Mouse (Mus musculus) stomach, embryonic 16.5 days (tissue): Measurements from ENCODE around the gene Pcsk4. TPM values are rescaled to one million over a fixed set of nuclear protein-coding genes. Genes with fewer than 3 reads are reported as not detected.

Experiments used
- ATAC-seq: fragments of 200-750 bp; cut with Nextera tagmentation; 2 replicates; pipeline ENCODE4 v1.8.0; 2017; ENCODE audit warnings: moderate number of reproducible peaks, moderate TSS enrichment; ENCODE audit not compliant: insufficient read depth, low FRiP score
- H3K27ac ChIP-seq: fragments of 300-500 bp; sonication (generic); 2 replicates; pipeline ENCODE4 v1.5.1; 2014; ENCODE audit warnings: low read length
- H3K27me3 ChIP-seq: fragments of 300-500 bp; sonication (generic); 2 replicates; pipeline ENCODE4 v1.6.1; 2014; ENCODE audit warnings: low read length, control low read depth, mixed read lengths; ENCODE audit not compliant: control insufficient read depth, insufficient read depth
- H3K36me3 ChIP-seq: fragments of 300-500 bp; sonication (generic); 2 replicates; pipeline ENCODE4 v1.6.1; 2014; ENCODE audit warnings: low read length; ENCODE audit not compliant: control insufficient read depth, insufficient read depth
- H3K4me1 ChIP-seq: fragments of 300-500 bp; sonication (generic); 2 replicates; pipeline ENCODE4 v1.6.1; 2014; ENCODE audit warnings: low read length, control low read depth, mixed read lengths; ENCODE audit not compliant: control insufficient read depth, insufficient read depth
- H3K4me2 ChIP-seq: fragments of 300-500 bp; sonication (generic); 2 replicates; pipeline ENCODE4 v1.6.1; 2014; ENCODE audit warnings: low read depth, low read length, mixed read lengths
- H3K4me3 ChIP-seq: fragments of 300-500 bp; sonication (generic); replicated peaks from 2 replicates; pipeline ENCODE4 v1.5.1; 2014; ENCODE audit warnings: mild to moderate bottlenecking, low read length
- H3K9ac ChIP-seq: fragments of 300-500 bp; sonication (generic); 2 replicates; pipeline ENCODE4 v1.6.1; 2014; ENCODE audit warnings: low read length
- H3K9me3 ChIP-seq: fragments of 300-500 bp; sonication (generic); replicated peaks from 2 replicates; pipeline ENCODE4 v1.6.1; 2016; ENCODE audit warnings: low read length, control low read depth; ENCODE audit not compliant: control insufficient read depth
- WGBS: fragments of 180-500 bp; shearing (Covaris S2); extraction: QIAGEN DNeasy Blood & Tissue Kit; methylation state at CpG from one replicate; pipeline ENCODE4 v1.1.7; 2014; 5-methylcytosine and 5-hydroxymethylcytosine counted together
- polyA plus RNA-seq: library from polyadenylated mRNA; unstranded; fragments of >200 nt; fragmentation: Nextera tagmentation; extraction: Ambion mirVana; gene quantifications from 2 replicates; pipeline ENCODE4 v1.2.1, GENCODE M21; 2015

Gene Pcsk4
- polyA plus RNA-seq, 1 experiment from 2014 or later, result 3.7 TPM

DNA sequence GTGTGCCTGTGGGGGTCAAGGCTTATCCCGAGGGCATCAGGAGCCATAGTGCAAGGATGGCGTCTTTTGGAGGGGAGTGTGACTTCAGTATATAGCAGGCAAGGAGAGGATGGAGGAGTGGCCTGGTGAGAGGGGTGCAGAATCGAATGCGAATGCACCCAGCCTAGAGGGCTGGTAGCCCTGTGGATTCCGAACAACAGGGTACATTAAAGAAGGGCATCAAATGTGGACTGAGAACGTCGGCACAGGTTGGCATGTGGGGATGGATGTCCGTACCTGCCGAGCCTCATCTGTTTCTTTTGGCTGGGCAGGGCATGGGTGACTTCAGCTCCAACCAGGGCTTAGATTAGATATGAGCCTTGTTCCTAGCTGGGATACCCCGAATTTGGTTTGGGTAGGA, 29.5 kb downstream of the Pcsk4 start:
- ATAC-seq, result no peak
- H3K27ac ChIP-seq, result no peak overlapping the region
- H3K9ac ChIP-seq, result no peak overlapping the region
- 54% methylated on average over 10 of the region's 10 CpGs for WGBS
- no peaks in the 10 kb centered on the region for H3K9me3 ChIP-seq
- no peak overlapping the region for H3K4me2 ChIP-seq
- H3K4me1 ChIP-seq, result peaks cover 8% of the 10 kb centered on the region
- no peak overlapping the region for H3K4me3 ChIP-seq
- H3K27me3 ChIP-seq, result peaks cover 50% of the 10 kb centered on the region
- no peaks in the 10 kb centered on the region for H3K36me3 ChIP-seq

DNA sequence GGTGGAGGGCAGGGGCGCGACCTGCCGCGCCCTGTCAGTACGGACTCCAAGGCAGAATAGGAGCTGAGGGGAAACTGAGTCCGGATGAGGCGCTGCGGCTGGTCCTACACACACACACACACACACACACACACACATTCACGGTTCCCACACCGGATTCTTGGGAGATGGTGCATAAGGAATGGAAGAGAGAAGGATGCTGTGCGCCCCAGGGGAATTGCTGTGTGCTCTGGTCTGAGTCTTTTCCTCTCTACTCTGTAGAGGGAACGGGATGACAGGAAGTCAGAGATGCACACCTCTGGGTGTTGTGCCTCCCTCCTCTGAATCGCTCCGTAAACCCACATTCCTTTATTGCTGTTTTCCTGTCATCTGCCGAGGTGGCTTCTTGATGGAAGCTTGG, 30.0 kb downstream of the Pcsk4 start:
- peaks cover 8% of the 10 kb centered on the region for H3K4me1 ChIP-seq
- H3K27me3 ChIP-seq, result peaks cover 45% of the 10 kb centered on the region
- H3K9ac ChIP-seq, result no peak overlapping the region
- H3K9me3 ChIP-seq, result no peaks in the 10 kb centered on the region
- WGBS, result 13% methylated on average over 15 of the region's 15 CpGs
- H3K27ac ChIP-seq, result no peak overlapping the region
- H3K36me3 ChIP-seq, result 0 out of 2 replicates have a peak, but pooled peaks cover 5% of the 10 kb centered on the region
- no peak overlapping the region; the same call in 1 of the 2 replicates for H3K4me3 ChIP-seq
- no peak for ATAC-seq
- no peak overlapping the region for H3K4me2 ChIP-seq

DNA sequence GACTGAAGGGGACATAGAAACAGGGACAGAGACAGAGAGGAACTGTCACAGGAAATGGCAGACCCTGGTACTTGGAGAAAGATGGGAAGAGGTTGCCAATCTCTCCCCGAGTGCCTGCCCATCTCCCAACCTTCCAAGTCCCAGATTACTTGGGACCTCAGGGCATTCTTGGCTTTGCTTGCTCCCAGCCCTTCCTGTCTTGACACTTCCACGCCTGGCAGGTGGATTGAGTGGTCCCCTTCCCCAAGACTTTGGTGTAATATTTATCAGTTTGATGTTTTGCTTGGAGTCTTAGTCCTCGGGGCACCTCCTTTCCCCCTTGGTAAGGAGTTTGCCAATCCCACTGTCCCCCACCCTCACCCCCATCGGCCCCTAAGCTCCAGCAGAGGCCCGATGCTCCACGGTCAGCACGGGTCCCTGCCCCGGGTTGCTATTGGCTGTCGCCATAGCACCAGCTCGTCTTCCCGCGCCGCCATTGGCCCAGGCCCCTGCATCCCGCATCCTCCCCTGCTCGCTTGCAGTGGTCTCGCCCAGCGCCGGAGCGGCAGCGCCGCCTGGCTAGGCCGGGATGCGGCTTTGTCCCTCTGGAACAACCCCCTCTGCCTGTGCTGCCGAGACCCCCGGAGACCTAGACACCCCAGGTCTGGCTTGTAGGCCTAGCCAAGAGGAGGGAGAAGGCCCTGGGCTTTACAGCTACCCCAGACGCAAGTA, 30.6 kb downstream of the Pcsk4 start:
- no peak overlapping the region for H3K9ac ChIP-seq
- H3K36me3 ChIP-seq, result 0 out of 2 replicates have a peak, but pooled peaks cover 8% of the 10 kb centered on the region
- 5% methylated on average over 26 of the region's 26 CpGs for WGBS
- H3K27me3 ChIP-seq, result peaks cover 45% of the 10 kb centered on the region
- ATAC-seq, result no peak
- H3K4me3 ChIP-seq, result no peak overlapping the region; the same call in 1 of the 2 replicates
- H3K9me3 ChIP-seq, result no peaks in the 10 kb centered on the region
- H3K27ac ChIP-seq, result no peak overlapping the region
- peaks cover 13% of the 10 kb centered on the region for H3K4me1 ChIP-seq
- no peak overlapping the region for H3K4me2 ChIP-seq

DNA sequence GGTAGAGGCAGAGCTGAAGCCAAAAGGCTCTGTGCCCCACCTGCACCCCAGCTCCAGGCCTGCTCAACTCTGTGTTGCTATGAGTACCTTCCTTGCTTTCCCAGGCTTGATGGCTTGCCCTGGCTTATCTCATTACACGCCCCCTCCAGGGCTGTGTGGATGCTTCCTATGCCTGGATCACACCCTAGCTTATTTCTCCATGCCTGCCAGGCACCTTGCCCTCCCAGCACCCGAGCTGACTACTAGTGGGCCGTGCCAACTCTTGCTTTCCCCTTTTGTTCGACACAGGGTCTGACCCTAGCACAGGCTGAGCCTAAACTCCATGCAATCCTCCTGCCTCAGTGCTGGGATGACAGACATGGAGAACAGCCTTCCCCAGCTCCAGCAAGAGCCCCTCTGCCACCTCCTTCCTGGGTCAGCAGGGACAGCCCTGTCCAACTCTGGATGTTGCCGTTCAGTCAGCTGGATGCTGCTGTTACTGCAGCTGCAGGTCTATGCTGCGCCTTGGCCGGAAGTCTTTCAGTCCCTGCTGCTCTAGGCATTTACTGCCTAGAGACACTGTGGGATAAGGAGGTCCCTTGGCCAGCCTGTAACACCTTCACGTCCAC, 31.7 kb downstream of the Pcsk4 start:
- H3K4me2 ChIP-seq, result no peak overlapping the region
- 70% methylated on average over 8 of the region's 8 CpGs for WGBS
- H3K4me1 ChIP-seq, result peaks cover 19% of the 10 kb centered on the region
- H3K9ac ChIP-seq, result 0 out of 2 replicates have a peak overlapping the region, but pooled peaks have one; percentile 1
- no peak for ATAC-seq
- H3K4me3 ChIP-seq, result no peak overlapping the region
- H3K27ac ChIP-seq, result no peak overlapping the region
- H3K27me3 ChIP-seq, result peaks cover 41% of the 10 kb centered on the region
- no peaks in the 10 kb centered on the region for H3K9me3 ChIP-seq
- 0 out of 2 replicates have a peak, but pooled peaks cover 8% of the 10 kb centered on the region for H3K36me3 ChIP-seq

DNA sequence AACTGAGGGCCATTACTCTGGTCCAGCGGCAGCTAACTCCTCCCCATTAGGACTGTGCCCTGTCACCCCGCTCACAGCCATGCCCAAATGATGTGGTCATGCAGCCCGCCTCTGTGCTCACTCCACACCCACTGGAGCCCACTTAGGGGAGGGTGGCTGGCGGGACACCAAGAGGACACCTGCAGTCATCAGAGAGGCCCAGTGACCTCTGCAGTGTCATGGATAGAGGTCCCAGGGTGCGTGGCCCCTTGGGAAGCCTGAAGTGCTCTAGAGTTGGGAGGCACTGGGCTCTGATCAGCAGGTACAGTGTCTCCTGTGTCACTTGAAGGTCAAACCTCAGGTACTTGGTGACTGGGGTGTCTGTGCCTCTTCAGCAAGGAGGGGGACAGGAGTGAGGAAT, 32.5 kb downstream of the Pcsk4 start:
- 0 out of 2 replicates have a peak overlapping the region, but pooled peaks have one; percentile 2 for H3K9ac ChIP-seq
- no peak overlapping the region for H3K27ac ChIP-seq
- no peak overlapping the region for H3K4me2 ChIP-seq
- 0 out of 2 replicates have a peak, but pooled peaks cover 8% of the 10 kb centered on the region for H3K36me3 ChIP-seq
- H3K4me3 ChIP-seq, result no peak overlapping the region
- peaks cover 15% of the 10 kb centered on the region for H3K4me1 ChIP-seq
- WGBS, result 79% methylated on average over 5 of the region's 5 CpGs
- peaks cover 39% of the 10 kb centered on the region for H3K27me3 ChIP-seq
- no peak for ATAC-seq
- H3K9me3 ChIP-seq, result no peaks in the 10 kb centered on the region

DNA sequence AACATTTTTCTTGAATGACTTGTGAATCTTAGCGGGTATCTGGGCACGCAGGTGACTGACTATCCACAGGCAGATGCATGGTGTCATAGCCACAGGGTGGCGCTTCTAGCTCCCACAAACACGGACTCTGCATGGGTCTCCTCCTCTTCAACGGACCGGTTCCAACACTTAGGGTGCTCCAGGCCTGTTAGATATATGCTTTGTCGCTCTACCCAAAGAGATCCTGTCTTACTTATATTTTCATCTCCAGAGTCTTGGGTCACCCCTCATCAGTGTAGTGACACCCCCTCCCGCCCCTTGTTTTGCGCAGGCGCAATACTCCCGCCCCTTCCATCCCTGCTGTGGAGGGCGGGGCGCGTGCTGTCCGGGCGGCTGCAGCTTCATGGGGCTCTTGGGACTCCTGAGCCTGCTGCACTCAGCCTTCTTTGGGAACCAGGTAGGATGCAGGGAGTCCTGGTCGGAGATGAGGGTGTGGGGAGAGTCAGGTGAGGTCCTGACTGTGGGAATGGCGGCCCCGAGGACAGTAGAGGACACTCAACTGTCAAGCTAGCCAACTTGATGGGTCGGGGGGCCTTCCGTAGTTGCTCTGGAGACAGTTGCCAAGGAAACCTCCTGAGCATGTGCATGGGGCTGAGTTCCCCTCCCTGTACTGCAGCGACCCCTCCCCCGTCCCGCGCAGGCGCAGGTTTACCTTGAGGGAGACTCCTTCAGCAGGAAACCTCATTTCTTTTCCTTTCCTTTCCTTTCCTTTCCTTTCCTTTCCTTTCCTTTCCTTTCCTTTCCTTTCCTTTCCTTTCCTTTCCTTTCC, 33.5 kb downstream of the Pcsk4 start, which contains the start of gene Apc2:
Gene Apc2 (plus strand): TSS at position 360 of the 808 bp plus-strand sequence.
- Histone ChIP-seq H3K36me3 (0 out of 2 replicates have a peak, but pooled peaks cover 8% of the 10 kb centered on the region), H3K4me1 (peaks cover 15% of the 10 kb centered on the region), H3K27ac (peak within 1 kb of the TSS; percentile 9; the same call in 1 of the 2 replicates), H3K27me3 (peaks cover 31% of the 10 kb centered on the region), H3K9me3 (no peaks in the 10 kb centered on the region), H3K4me3 (peak within 1 kb of the TSS; percentile 43), H3K9ac (peak within 1 kb of the TSS; percentile 67), H3K4me2 (peak within 1 kb of the TSS; percentile 77)
- WGBS, result under 1% methylated on average over 26 of the region's 26 CpGs
- peak; percentile 33; the same call in 1 of the 2 replicates for ATAC-seq

DNA sequence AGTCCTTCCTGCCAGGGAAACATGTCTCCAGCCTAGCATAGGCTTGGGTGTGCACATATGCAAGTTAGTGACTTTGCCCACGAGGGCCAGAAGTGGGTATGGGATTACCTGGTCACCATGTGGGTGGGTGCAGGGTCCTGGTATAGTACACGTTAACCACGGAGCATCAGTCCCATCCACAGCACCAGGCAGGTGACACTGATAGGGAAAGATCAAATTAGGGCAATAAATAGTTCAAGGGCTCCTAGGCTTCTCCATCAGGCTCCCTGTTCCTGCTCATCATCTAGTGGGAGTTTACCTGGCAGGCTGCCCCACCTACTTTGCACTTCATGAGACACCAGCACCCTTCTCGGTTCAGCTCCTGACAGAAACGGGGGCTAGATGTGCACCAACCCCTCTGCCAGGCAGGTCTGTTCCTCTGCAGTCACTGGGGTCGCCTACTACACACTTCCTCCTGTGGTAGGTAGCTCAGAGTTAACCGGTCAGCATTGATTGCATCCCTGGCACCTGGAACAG, 34.5 kb downstream of the Pcsk4 start:
- 34% methylated on average over 7 of the region's 7 CpGs for WGBS
- Histone ChIP-seq H3K36me3 (0 out of 2 replicates have a peak, but pooled peaks cover 8% of the 10 kb centered on the region), H3K27ac (no peak overlapping the region), H3K9ac (no peak overlapping the region), H3K27me3 (peaks cover 21% of the 10 kb centered on the region), H3K4me2 (no peak overlapping the region), H3K9me3 (no peaks in the 10 kb centered on the region), H3K4me3 (no peak overlapping the region), H3K4me1 (peaks cover 15% of the 10 kb centered on the region)
- ATAC-seq, result no peak

DNA sequence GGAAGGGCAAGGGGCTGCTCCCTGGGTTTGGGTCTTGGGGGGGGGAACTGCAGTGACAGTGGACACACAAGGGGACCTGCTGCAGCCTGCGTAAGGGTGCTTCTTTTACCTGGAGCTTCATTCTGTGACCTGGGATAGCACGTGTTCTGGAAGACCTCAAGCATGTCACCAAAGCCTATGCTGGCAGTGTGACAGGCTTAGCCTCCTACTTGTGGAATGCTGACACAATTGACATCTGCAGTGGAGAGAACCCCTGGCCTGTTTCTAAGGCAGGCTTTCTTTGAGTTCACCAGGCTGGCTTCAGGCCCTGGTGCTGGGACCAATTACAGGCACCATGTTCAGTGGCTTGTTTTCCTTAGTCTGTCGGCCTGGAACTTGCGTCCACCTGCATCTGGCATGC, 35.0 kb downstream of the Pcsk4 start:
- H3K4me2 ChIP-seq, result no peak overlapping the region
- H3K4me1 ChIP-seq, result peaks cover 15% of the 10 kb centered on the region
- WGBS, result 77% methylated on average over 4 of the region's 4 CpGs
- H3K9me3 ChIP-seq, result no peaks in the 10 kb centered on the region
- 0 out of 2 replicates have a peak, but pooled peaks cover 8% of the 10 kb centered on the region for H3K36me3 ChIP-seq
- H3K27ac ChIP-seq, result no peak overlapping the region
- H3K4me3 ChIP-seq, result no peak overlapping the region
- H3K27me3 ChIP-seq, result peaks cover 16% of the 10 kb centered on the region
- no peak for ATAC-seq
- no peak overlapping the region for H3K9ac ChIP-seq
